Mouse (Mus musculus): ENCODE measurements around the gene Gm49396. TPM values are rescaled to one million over a fixed set of nuclear protein-coding genes. Genes with fewer than 3 reads are reported as not detected.

Gm49396 gene
- total and polyA plus RNA-seq, 3 experiments: 1.1 to 1.9 (median 1.6) TPM

GRCm38 (mm10) chr7:30613529-30614112, 50.5 kb downstream of the Gm49396 start:
- Histone ChIP-seq H3K4me3 (no peak overlapping the region), H3K36me3 (ENCODE audit: control insufficient read depth, insufficient read depth, low read length) (no peaks in the 10 kb centered on the region), H3K79me2 (replicated peaks; ENCODE audit: control insufficient read depth, insufficient read depth, low read length) (no peaks in the 10 kb centered on the region), H3K27me3 (ENCODE audit: control insufficient read depth, insufficient read depth, low read length) (no peaks in the 10 kb centered on the region), H3K4me1 (ENCODE audit: control insufficient read depth, insufficient read depth, low read length) (no peaks in the 10 kb centered on the region), H3K27ac (no peak overlapping the region), H3K9ac (ENCODE audit: low read depth, low read length) (no peak overlapping the region)
- peak; percentile 51 to 73 for DNase-seq
- WGBS: 15% methylated on average over 14 of the region's 14 CpGs
- intact Hi-C loops (cut with DNase I): loop anchor here (1.0 kb wide), 1 partner anchor 24 kb away; no protein-coding TSS in a partner anchor
- TF ChIP-seq EP300 (IDR thresholded peaks at IDR 0.05; ENCODE audit: insufficient read depth, low read depth, low read length): no peak
- TF ChIP-seq CTCF (IDR thresholded peaks at IDR 0.05): peak; percentile 86
- no peak for TF ChIP-seq POLR2A (IDR thresholded peaks at IDR 0.05; ENCODE audit: insufficient read depth, low read depth, low read length)

DNA sequence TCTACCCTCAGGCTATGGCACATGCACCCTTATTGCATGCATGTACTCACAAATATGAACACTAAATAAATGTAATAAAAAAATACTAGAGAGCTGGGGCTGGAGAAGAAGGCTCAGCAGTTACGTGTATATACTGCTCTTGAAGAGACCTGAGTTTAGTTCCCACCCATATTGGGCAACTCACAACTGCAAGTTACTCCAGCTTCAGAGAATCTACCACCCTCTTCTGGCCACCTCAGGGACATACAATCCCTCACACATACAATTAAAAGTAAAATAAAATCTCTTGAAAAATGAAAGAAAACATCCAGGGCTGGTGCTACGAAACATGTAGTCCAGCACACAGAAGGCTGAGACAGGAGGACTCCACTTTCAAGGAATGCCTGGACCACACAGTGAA, 51.3 kb downstream of the Gm49396 start:
- Histone ChIP-seq H3K36me3 (ENCODE audit: control insufficient read depth, insufficient read depth, low read length) (peaks cover under 1% of the 10 kb centered on the region; the same call in 1 of the 2 replicates), H3K27ac (no peak overlapping the region), H3K27me3 (ENCODE audit: control insufficient read depth, insufficient read depth, low read length) (no peaks in the 10 kb centered on the region), H3K9ac (ENCODE audit: low read depth, low read length) (no peak overlapping the region), H3K4me1 (ENCODE audit: control insufficient read depth, insufficient read depth, low read length) (no peaks in the 10 kb centered on the region), H3K79me2 (replicated peaks; ENCODE audit: control insufficient read depth, insufficient read depth, low read length) (no peaks in the 10 kb centered on the region), H3K4me3 (no peak overlapping the region)
- TF ChIP-seq POLR2A (IDR thresholded peaks at IDR 0.05; ENCODE audit: insufficient read depth, low read depth, low read length) (no peak), CTCF (IDR thresholded peaks at IDR 0.05) (peak; percentile 32; the same call in 1 of the 2 replicates)
- no peak for DNase-seq
- 72% methylated on average over 2 of the region's 2 CpGs for WGBS
- intact Hi-C loops (cut with DNase I): no loop called here

GRCm38 (mm10) chr7:30615049-30615760, 52.1 kb downstream of the Gm49396 start:
- Histone ChIP-seq H3K79me2 (replicated peaks; ENCODE audit: control insufficient read depth, insufficient read depth, low read length) (no peaks in the 10 kb centered on the region), H3K4me1 (ENCODE audit: control insufficient read depth, insufficient read depth, low read length) (no peaks in the 10 kb centered on the region), H3K4me3 (no peak overlapping the region), H3K27me3 (ENCODE audit: control insufficient read depth, insufficient read depth, low read length) (no peaks in the 10 kb centered on the region), H3K9ac (ENCODE audit: low read depth, low read length) (no peak overlapping the region), H3K36me3 (ENCODE audit: control insufficient read depth, insufficient read depth, low read length) (peaks cover 4% of the 10 kb centered on the region; the same call in 1 of the 2 replicates), H3K27ac (no peak overlapping the region)
- 47% methylated on average over 5 of the region's 5 CpGs for WGBS
- intact Hi-C loops (cut with DNase I): no loop called here
- no peak for DNase-seq
- TF ChIP-seq EP300 (IDR thresholded peaks at IDR 0.05; ENCODE audit: insufficient read depth, low read depth, low read length): no peak
- TF ChIP-seq CTCF (IDR thresholded peaks at IDR 0.05): no peak
- no peak for TF ChIP-seq POLR2A (IDR thresholded peaks at IDR 0.05; ENCODE audit: insufficient read depth, low read depth, low read length)

Small RNAs within 50 kb of the gene (microRNA-seq; reads per million reads assigned to microRNA genes)
- gene Gm38670 (5.4 to 6.7 reads per million in 2 experiments), gene Mir3569 (0.39 to 0.56 reads per million in 2 experiments)

Other genes starting within 250 kb of the Gm49396 start
Only the 30 nearest of the 33 such genes appear.
- gene Lrfn3, start 200.6 kb upstream of the Gm49396 start, total RNA-seq (2021): 1 to 10 TPM; 1.1 to 1.3 TPM
- gene Lrfn3, start 200.6 kb upstream of the Gm49396 start, polyA plus RNA-seq (2012; rRNA removed): 1.4 and 1.9 TPM in 2 replicates
- gene Tyrobp, start 149.6 kb upstream of the Gm49396 start, total RNA-seq (2021): 10 to 100 TPM; 20.1 to 23.6 TPM
- 62.7 and 65.5 TPM in 2 replicates for gene Tyrobp, start 149.6 kb upstream of the Gm49396 start, polyA plus RNA-seq (2012; rRNA removed)
- gene Hcst, start 143.5 kb upstream of the Gm49396 start, total RNA-seq (2021): under 1 TPM in 1 of 2 experiments, not detected in 1; 0.59 TPM
- gene Hcst, start 143.5 kb upstream of the Gm49396 start, polyA plus RNA-seq (2012; rRNA removed): 4.8 TPM in 1 of 2 replicates, not detected in the other
- gene Nfkbid, start 141.6 kb upstream of the Gm49396 start, total RNA-seq (2021): under 1 TPM; 0.47 to 0.66 TPM
- 0.94 and 1.3 TPM in 2 replicates for gene Nfkbid, start 141.6 kb upstream of the Gm49396 start, polyA plus RNA-seq (2012; rRNA removed)
- 1 to 10 TPM; 3.2 to 3.5 TPM for gene Aplp1, start 117.8 kb upstream of the Gm49396 start, total RNA-seq (2021)
- 3.6 and 6.2 TPM in 2 replicates for gene Aplp1, start 117.8 kb upstream of the Gm49396 start, polyA plus RNA-seq (2012; rRNA removed)
- not detected for gene Kirrel2, start 105.7 kb upstream of the Gm49396 start, total RNA-seq (2021)
- not detected in 2 replicates for gene Kirrel2, start 105.7 kb upstream of the Gm49396 start, polyA plus RNA-seq (2012; rRNA removed)
- gene Nphs1, start 105.0 kb upstream of the Gm49396 start, total RNA-seq (2021): not detected
- gene Nphs1, start 105.0 kb upstream of the Gm49396 start, polyA plus RNA-seq (2012; rRNA removed): 0.04 TPM in 1 of 2 replicates, not detected in the other
- gene Prodh2, start 69.7 kb upstream of the Gm49396 start, total RNA-seq (2021): not detected
- 0.23 TPM in 1 of 2 replicates, not detected in the other for gene Prodh2, start 69.7 kb upstream of the Gm49396 start, polyA plus RNA-seq (2012; rRNA removed)
- under 1 TPM; 0.34 to 0.37 TPM for gene Arhgap33, start 28.3 kb upstream of the Gm49396 start, total RNA-seq (2021)
- gene Arhgap33, start 28.3 kb upstream of the Gm49396 start, polyA plus RNA-seq (2012; rRNA removed): 2.3 and 3.0 TPM in 2 replicates
- gene Hspb6, start 11.2 kb upstream of the Gm49396 start, total RNA-seq (2021): 100 to 1,000 TPM; 718 to 804 TPM
- gene Hspb6, start 11.2 kb upstream of the Gm49396 start, polyA plus RNA-seq (2012; rRNA removed): 1,866 and 1,945 TPM in 2 replicates
- 1 to 10 TPM; 2.5 to 6.3 TPM for gene Proser3, start 11.0 kb upstream of the Gm49396 start, total RNA-seq (2021)
- gene Proser3, start 11.0 kb upstream of the Gm49396 start, polyA plus RNA-seq (2012; rRNA removed): 5.6 and 5.8 TPM in 2 replicates
- gene Lin37, start 3.5 kb upstream of the Gm49396 start, total RNA-seq (2021): 10 to 100 TPM; 13.7 to 16.0 TPM
- 16.2 and 20.0 TPM in 2 replicates for gene Lin37, start 3.5 kb upstream of the Gm49396 start, polyA plus RNA-seq (2012; rRNA removed)
- 10 to 100 TPM; 56.0 to 67.9 TPM for gene U2af1l4, start within 50 bp of the Gm49396 start, total RNA-seq (2021)
- 61.3 and 71.4 TPM in 2 replicates for gene U2af1l4, start within 50 bp of the Gm49396 start, polyA plus RNA-seq (2012; rRNA removed)
- 10 to 100 TPM; 75.6 to 85.7 TPM for gene Psenen, start 283 bp downstream of the Gm49396 start, total RNA-seq (2021)
- gene Psenen, start 283 bp downstream of the Gm49396 start, polyA plus RNA-seq (2012; rRNA removed): 109 and 124 TPM in 2 replicates
- under 1 TPM; 0.23 to 0.75 TPM for gene Igflr1, start 2.1 kb downstream of the Gm49396 start, total RNA-seq (2021)
- gene Igflr1, start 2.1 kb downstream of the Gm49396 start, polyA plus RNA-seq (2012; rRNA removed): 1.2 and 3.7 TPM in 2 replicates
- gene Kmt2b, start 25.4 kb downstream of the Gm49396 start, total RNA-seq (2021): 10 to 100 TPM; 15.6 to 15.9 TPM
- 25.6 and 28.3 TPM in 2 replicates for gene Kmt2b, start 25.4 kb downstream of the Gm49396 start, polyA plus RNA-seq (2012; rRNA removed)
- under 1 TPM in 1 of 2 experiments, not detected in 1; 0.11 TPM for gene Zbtb32, start 35.6 kb downstream of the Gm49396 start, total RNA-seq (2021)
- gene Zbtb32, start 35.6 kb downstream of the Gm49396 start, polyA plus RNA-seq (2012; rRNA removed): 0.20 and 0.64 TPM in 2 replicates
- under 1 TPM in 1 of 2 experiments, not detected in 1; 0.36 TPM for gene Upk1a, start 49.5 kb downstream of the Gm49396 start, total RNA-seq (2021)
- gene Upk1a, start 49.5 kb downstream of the Gm49396 start, polyA plus RNA-seq (2012; rRNA removed): 2.8 and 4.8 TPM in 2 replicates
- gene Cox6b1, start 62.8 kb downstream of the Gm49396 start, total RNA-seq (2021): 1,000 to 10,000 TPM; 4,061 to 4,696 TPM
- 1,860 and 2,330 TPM in 2 replicates for gene Cox6b1, start 62.8 kb downstream of the Gm49396 start, polyA plus RNA-seq (2012; rRNA removed)
- not detected for gene Etv2, start 72.5 kb downstream of the Gm49396 start, total RNA-seq (2021)
- gene Etv2, start 72.5 kb downstream of the Gm49396 start, polyA plus RNA-seq (2012; rRNA removed): not detected in 2 replicates
- gene Rbm42, start 87.0 kb downstream of the Gm49396 start, total RNA-seq (2021): 10 to 100 TPM; 47.7 to 51.3 TPM
- gene Rbm42, start 87.0 kb downstream of the Gm49396 start, polyA plus RNA-seq (2012; rRNA removed): 25.8 and 29.1 TPM in 2 replicates
- 1 to 10 TPM; 3.3 to 3.9 TPM for gene Haus5, start 101.7 kb downstream of the Gm49396 start, total RNA-seq (2021)
- 3.7 and 4.9 TPM in 2 replicates for gene Haus5, start 101.7 kb downstream of the Gm49396 start, polyA plus RNA-seq (2012; rRNA removed)
- under 1 TPM in 1 of 2 experiments, not detected in 1; 0.52 TPM for gene Pmis2, start 108.3 kb downstream of the Gm49396 start, total RNA-seq (2021)
- gene Pmis2, start 108.3 kb downstream of the Gm49396 start, polyA plus RNA-seq (2012; rRNA removed): not detected in 2 replicates
- gene 2200002J24Rik, start 135.6 kb downstream of the Gm49396 start, total RNA-seq (2021): not detected
- gene 2200002J24Rik, start 135.6 kb downstream of the Gm49396 start, polyA plus RNA-seq (2012; rRNA removed): 0.35 TPM in 1 of 2 replicates, not detected in the other
- under 1 TPM; 0.10 to 0.32 TPM for gene Atp4a, start 148.9 kb downstream of the Gm49396 start, total RNA-seq (2021)
- not detected in 2 replicates for gene Atp4a, start 148.9 kb downstream of the Gm49396 start, polyA plus RNA-seq (2012; rRNA removed)
- 100 to 1,000 TPM; 219 to 241 TPM for gene Tmem147, start 166.2 kb downstream of the Gm49396 start, total RNA-seq (2021)
- gene Tmem147, start 166.2 kb downstream of the Gm49396 start, polyA plus RNA-seq (2012; rRNA removed): 293 and 357 TPM in 2 replicates
- not detected for gene Gapdhs, start 180.3 kb downstream of the Gm49396 start, total RNA-seq (2021)
- 1.1 and 1.7 TPM in 2 replicates for gene Gapdhs, start 180.3 kb downstream of the Gm49396 start, polyA plus RNA-seq (2012; rRNA removed)
- gene Sbsn, start 188.1 kb downstream of the Gm49396 start, total RNA-seq (2021): 1 to 10 TPM; 1.8 to 2.3 TPM
- 1.6 and 1.7 TPM in 2 replicates for gene Sbsn, start 188.1 kb downstream of the Gm49396 start, polyA plus RNA-seq (2012; rRNA removed)
- 1 to 10 TPM in 1 of 2 experiments, under 1 TPM in 1; 0.84 to 1.6 TPM for gene Dmkn, start 200.4 kb downstream of the Gm49396 start, total RNA-seq (2021)
- gene Dmkn, start 200.4 kb downstream of the Gm49396 start, polyA plus RNA-seq (2012; rRNA removed): 7.2 and 8.8 TPM in 2 replicates
- gene Krtdap, start 224.6 kb downstream of the Gm49396 start, total RNA-seq (2021): not detected
- not detected in 2 replicates for gene Krtdap, start 224.6 kb downstream of the Gm49396 start, polyA plus RNA-seq (2012; rRNA removed)